Mouse (Mus musculus) midbrain, postnatal 0 days (tissue): ENCODE data around the gene Ripor3. TPM values are rescaled to one million over a fixed set of nuclear protein-coding genes. Genes with fewer than 3 reads are reported as not detected.

ENCODE experiments used
- ATAC-seq: fragments of 200-750 bp; cut with Nextera tagmentation; 2 replicates; pipeline ENCODE4 v1.8.0; 2017; ENCODE audit warnings: moderate number of reproducible peaks, mild to moderate bottlenecking, moderate TSS enrichment, moderate library complexity; ENCODE audit not compliant: low FRiP score
- DNase-seq: peaks from one replicate; pipeline ENCODE4 v3.0.0-alpha.2; 2015; ENCODE audit warnings: low spot score
- H3K27ac ChIP-seq: fragments of 300-500 bp; sonication (generic); 2 replicates; pipeline ENCODE4 v1.5.1; 2014; ENCODE audit warnings: low read depth, mild to moderate bottlenecking, low read length, mixed read lengths
- H3K27me3 ChIP-seq: fragments of 300-500 bp; sonication (generic); 2 replicates; pipeline ENCODE4 v1.6.1; 2014; ENCODE audit warnings: low read length, control low read depth, mixed read lengths; ENCODE audit not compliant: insufficient read depth
- H3K36me3 ChIP-seq: fragments of 300-500 bp; sonication (generic); 2 replicates; pipeline ENCODE4 v1.6.1; 2014; ENCODE audit warnings: low read length, control low read depth, mixed read lengths; ENCODE audit not compliant: insufficient read depth
- H3K4me1 ChIP-seq: fragments of 300-500 bp; sonication (generic); 2 replicates; pipeline ENCODE4 v1.6.1; 2014; ENCODE audit warnings: mild to moderate bottlenecking, control low read depth, antibody characterized with exemption, low read length, mixed read lengths; ENCODE audit not compliant: insufficient read depth
- H3K4me2 ChIP-seq: fragments of 300-500 bp; sonication (generic); 2 replicates; pipeline ENCODE4 v1.6.1; 2014; ENCODE audit warnings: low read depth, mild to moderate bottlenecking, low read length, mixed read lengths; ENCODE audit not compliant: poor library complexity, severe bottlenecking
- H3K4me3 ChIP-seq: fragments of 300-500 bp; sonication (generic); 2 replicates; pipeline ENCODE4 v1.5.1; 2014; ENCODE audit warnings: low read depth, mild to moderate bottlenecking, low read length, moderate library complexity
- H3K9ac ChIP-seq: fragments of 300-500 bp; sonication (generic); replicated peaks from 2 replicates; pipeline ENCODE4 v1.6.1; 2014; ENCODE audit warnings: mild to moderate bottlenecking, low read length, moderate library complexity, mixed read lengths; ENCODE audit not compliant: poor library complexity, severe bottlenecking
- H3K9me3 ChIP-seq: fragments of 300-500 bp; sonication (generic); 2 replicates; pipeline ENCODE4 v1.6.1; 2016; ENCODE audit warnings: low read length, control low read depth
- CTCF ChIP-seq: IDR thresholded peaks from 2 replicates; pipeline ENCODE4 v1.5.1; 2016; ENCODE audit warnings: antibody characterized with exemption, mild to moderate bottlenecking
- WGBS: fragments of 180-500 bp; shearing (Covaris S2); extraction: QIAGEN DNeasy Blood & Tissue Kit; methylation state at CpG from one replicate; pipeline ENCODE4 v1.1.7; 2014; 5-methylcytosine and 5-hydroxymethylcytosine counted together
- polyA plus RNA-seq: library from polyadenylated mRNA; unstranded; fragments of >200 nt; fragmentation: Nextera tagmentation; extraction: Ambion mirVana; gene quantifications from 2 replicates; pipeline ENCODE4 v1.2.1, GENCODE M21; 2015
- total RNA-seq: library from RNA; depleted of rRNA; stranded (reverse); fragments of >200 nt; gene quantifications from 2 replicates; pipeline ENCODE4 v1.2.3, GENCODE M21; 2014

The Ripor3 gene
- total and polyA plus RNA-seq, 2 experiments from 2014 or later: 0.28 to 0.99 TPM

GRCm38 (mm10) chr2:168040751-168041150, 30.3 kb upstream of the Ripor3 start:
- no peak overlapping the region for H3K9ac ChIP-seq
- TF ChIP-seq CTCF: no peak
- no peaks in the 10 kb centered on the region for H3K36me3 ChIP-seq
- no peaks in the 10 kb centered on the region for H3K4me1 ChIP-seq
- H3K4me2 ChIP-seq: no peak overlapping the region
- H3K27me3 ChIP-seq: no peaks in the 10 kb centered on the region
- no peak overlapping the region for H3K27ac ChIP-seq
- DNase-seq (no peak), ATAC-seq (no peak)
- no peaks in the 10 kb centered on the region for H3K9me3 ChIP-seq
- H3K4me3 ChIP-seq: no peak overlapping the region
- WGBS: 35% methylated on average over 3 of the region's 3 CpGs

GRCm38 (mm10) chr2:168037063-168037462, 26.6 kb upstream of the Ripor3 start:
- Histone ChIP-seq H3K4me2 (no peak overlapping the region), H3K27me3 (no peaks in the 10 kb centered on the region), H3K36me3 (no peaks in the 10 kb centered on the region), H3K9me3 (no peaks in the 10 kb centered on the region), H3K9ac (no peak overlapping the region), H3K4me3 (no peak overlapping the region), H3K27ac (no peak overlapping the region), H3K4me1 (no peaks in the 10 kb centered on the region)
- WGBS: 59% methylated on average over 3 of the region's 3 CpGs
- no peak for ATAC-seq
- DNase-seq: no peak
- no peak for TF ChIP-seq CTCF

- DNase-seq (no peak), ATAC-seq (no peak)
- H3K4me2 ChIP-seq: no peak overlapping the region
- H3K9ac ChIP-seq: no peak overlapping the region
- H3K27me3 ChIP-seq: no peaks in the 10 kb centered on the region
- no peaks in the 10 kb centered on the region for H3K9me3 ChIP-seq
- no peaks in the 10 kb centered on the region for H3K4me1 ChIP-seq
- no peaks in the 10 kb centered on the region for H3K36me3 ChIP-seq
- TF ChIP-seq CTCF: no peak
- whole genome bisulfite sequencing: 85% methylated on average over 6 of the region's 6 CpGs
- no peak overlapping the region for H3K27ac ChIP-seq
- no peak overlapping the region for H3K4me3 ChIP-seq
Observed at GRCm38 (mm10) chr2:168035907-168036306, 25.5 kb upstream of the Ripor3 start.

DNA sequence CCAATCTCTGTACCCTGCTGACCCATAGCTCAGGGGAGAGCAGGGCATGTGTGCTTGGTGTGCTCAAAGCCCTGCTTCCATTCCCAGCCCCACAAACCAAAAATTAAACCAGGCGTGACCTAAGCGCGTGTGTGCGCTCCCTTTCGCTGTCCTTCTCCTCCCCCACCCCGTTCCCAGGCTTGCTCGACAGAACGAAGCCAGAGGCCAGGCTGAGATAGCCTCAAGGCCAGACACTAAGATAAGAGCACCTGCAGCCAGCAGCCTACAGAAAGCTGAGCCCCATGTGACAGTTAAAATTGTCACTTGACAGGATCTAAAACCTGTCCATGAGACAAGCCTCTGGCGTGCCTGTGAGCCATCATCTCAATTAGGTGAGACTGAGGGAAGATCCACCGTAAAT, 23.5 kb upstream of the Ripor3 start:
- Histone ChIP-seq H3K27ac (no peak overlapping the region), H3K9me3 (no peaks in the 10 kb centered on the region), H3K36me3 (no peaks in the 10 kb centered on the region), H3K27me3 (no peaks in the 10 kb centered on the region), H3K4me3 (no peak overlapping the region), H3K4me2 (no peak overlapping the region), H3K9ac (no peak overlapping the region), H3K4me1 (no peaks in the 10 kb centered on the region)
- TF ChIP-seq CTCF: no peak
- 66% methylated on average over 10 of the region's 10 CpGs for WGBS
- DNase-seq (no peak), ATAC-seq (no peak)

DNA sequence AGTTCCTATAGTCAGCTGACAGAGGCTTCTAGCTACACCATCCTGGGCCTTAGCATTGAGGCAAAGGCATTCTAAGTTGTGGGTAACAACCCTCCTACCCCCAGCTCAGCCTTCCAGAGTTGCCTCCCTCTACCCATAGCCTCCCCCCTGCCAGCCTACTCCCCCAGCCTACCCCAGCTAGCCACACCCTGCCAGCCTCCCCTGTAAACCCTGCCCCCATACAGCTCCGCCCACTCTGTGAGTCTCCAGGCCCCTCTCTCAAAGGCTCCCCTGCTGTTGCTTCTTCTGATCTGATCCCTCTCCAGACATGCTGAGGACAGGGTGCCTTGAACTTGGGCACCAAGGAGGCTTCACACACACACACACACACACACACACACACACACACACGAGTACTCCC, 21.4 kb upstream of the Ripor3 start:
- Histone ChIP-seq H3K27me3 (no peaks in the 10 kb centered on the region), H3K27ac (no peak overlapping the region), H3K9ac (no peak overlapping the region), H3K36me3 (no peaks in the 10 kb centered on the region), H3K4me1 (no peaks in the 10 kb centered on the region), H3K9me3 (no peaks in the 10 kb centered on the region), H3K4me2 (no peak overlapping the region), H3K4me3 (no peak overlapping the region)
- ATAC-seq: no peak
- no peak for TF ChIP-seq CTCF
- WGBS: 77% methylated on average over 2 of the region's 2 CpGs
- DNase-seq: no peak

DNA sequence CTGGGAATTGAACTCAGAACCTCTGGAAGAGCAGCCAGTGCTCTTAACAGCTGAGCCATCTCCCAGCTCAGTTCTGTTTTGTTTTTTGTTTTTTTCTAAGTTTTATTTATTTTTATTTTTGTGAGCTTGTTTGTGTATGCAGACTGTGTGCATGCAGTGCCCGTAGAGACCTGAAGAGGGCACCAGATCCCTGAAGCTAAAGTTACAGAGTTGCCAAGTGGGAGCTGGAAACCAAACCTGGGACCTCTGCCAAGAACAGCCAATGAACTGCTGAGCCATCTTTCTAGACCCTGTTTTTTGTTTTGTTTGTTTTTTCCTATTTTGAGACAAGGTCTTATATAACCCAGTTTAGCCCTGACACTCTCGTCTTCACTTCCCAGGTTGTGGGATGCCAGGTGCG, 18.0 kb upstream of the Ripor3 start:
- no peaks in the 10 kb centered on the region for H3K27me3 ChIP-seq
- no peak overlapping the region for H3K4me3 ChIP-seq
- H3K4me2 ChIP-seq: no peak overlapping the region
- H3K27ac ChIP-seq: no peak overlapping the region
- WGBS: 95% methylated on average over 3 of the region's 3 CpGs
- ATAC-seq (no peak), DNase-seq (no peak)
- H3K4me1 ChIP-seq: no peaks in the 10 kb centered on the region
- no peaks in the 10 kb centered on the region for H3K36me3 ChIP-seq
- 0 out of 2 replicates have a peak, but pooled peaks have one; percentile 10 for TF ChIP-seq CTCF
- H3K9ac ChIP-seq: no peak overlapping the region
- H3K9me3 ChIP-seq: no peaks in the 10 kb centered on the region
